Mouse (Mus musculus): ENCODE results near the gene Ctnna2.

GRCm38 (mm10) chr6:77847651-77848050 lies 131.8 kb downstream of the Ctnna2 start:
- TF ChIP-seq POLR2A (IDR thresholded peaks at IDR 0.05; ENCODE audit: low read depth, low read length) (no peak), CTCF (IDR thresholded peaks at IDR 0.05; ENCODE audit: extremely low read depth, insufficient read length, insufficient replicate concordance, low read depth, low read length) (no peak)

All from small intestine, adult 2 months (tissue).